Mouse (Mus musculus): ENCODE measurements around the gene Tnfrsf8. TPM values are rescaled to one million over a fixed set of nuclear protein-coding genes. Genes with fewer than 3 reads are reported as not detected.

Tnfrsf8 gene
- polyA plus RNA-seq, 1 experiment from 2014 or later = not detected

- no peak overlapping the region for H3K27ac ChIP-seq (ENCODE audit: low read depth, low read length)
- H3K4me3 ChIP-seq (ENCODE audit: low read depth, low read length) = no peak overlapping the region
- no peaks in the 10 kb centered on the region for H3K27me3 ChIP-seq (ENCODE audit: control insufficient read depth, insufficient read depth, low read length)
- H3K9me3 ChIP-seq (ENCODE audit: control insufficient read depth, low read length) = no peaks in the 10 kb centered on the region
- no peak overlapping the region for H3K9ac ChIP-seq (replicated peaks; ENCODE audit: low read depth, low read length)
- no peaks in the 10 kb centered on the region for H3K4me1 ChIP-seq (ENCODE audit: control insufficient read depth, insufficient read depth, low read length)
- H3K36me3 ChIP-seq (ENCODE audit: control insufficient read depth, insufficient read depth, low read length) = no peaks in the 10 kb centered on the region
- WGBS = 90% methylated on average over 7 of the region's 7 CpGs
- no peak overlapping the region for H3K4me2 ChIP-seq (ENCODE audit: low read depth, low read length)
- no peak for ATAC-seq (ENCODE audit: low read depth)
Measured at GRCm38 (mm10) chr4:145236027-145236426, 78.9 kb downstream of the Tnfrsf8 start.

GRCm38 (mm10) chr4:145233487-145234228 lies 81.3 kb downstream of the Tnfrsf8 start:
- WGBS = 22% methylated on average over 3 of the region's 3 CpGs

GRCm38 (mm10) chr4:145231732-145232131 lies 83.2 kb downstream of the Tnfrsf8 start:
- H3K4me2 ChIP-seq (ENCODE audit: low read depth, low read length) = no peak overlapping the region
- no peak overlapping the region for H3K9ac ChIP-seq (replicated peaks; ENCODE audit: low read depth, low read length)
- 95% methylated on average over 5 of the region's 5 CpGs for WGBS
- ATAC-seq (ENCODE audit: low read depth) = no peak
- no peaks in the 10 kb centered on the region for H3K27me3 ChIP-seq (ENCODE audit: control insufficient read depth, insufficient read depth, low read length)
- no peak overlapping the region for H3K4me3 ChIP-seq (ENCODE audit: low read depth, low read length)
- no peaks in the 10 kb centered on the region for H3K36me3 ChIP-seq (ENCODE audit: control insufficient read depth, insufficient read depth, low read length)
- H3K9me3 ChIP-seq (ENCODE audit: control insufficient read depth, low read length) = no peaks in the 10 kb centered on the region
- H3K4me1 ChIP-seq (ENCODE audit: control insufficient read depth, insufficient read depth, low read length) = no peaks in the 10 kb centered on the region
- H3K27ac ChIP-seq (ENCODE audit: low read depth, low read length) = no peak overlapping the region

More at GRCm38 (mm10) chr4:145233487-145234228, 81.3 kb downstream of the Tnfrsf8 start:
- H3K36me3 ChIP-seq (ENCODE audit: control insufficient read depth, insufficient read depth, low read length) = no peaks in the 10 kb centered on the region
- H3K9me3 ChIP-seq (ENCODE audit: control insufficient read depth, low read length) = no peaks in the 10 kb centered on the region
- no peaks in the 10 kb centered on the region for H3K27me3 ChIP-seq (ENCODE audit: control insufficient read depth, insufficient read depth, low read length)
- H3K27ac ChIP-seq (ENCODE audit: low read depth, low read length) = no peak overlapping the region
- H3K9ac ChIP-seq (replicated peaks; ENCODE audit: low read depth, low read length) = no peak overlapping the region
- ATAC-seq (ENCODE audit: low read depth) = no peak
- H3K4me3 ChIP-seq (ENCODE audit: low read depth, low read length) = no peak overlapping the region
- H3K4me1 ChIP-seq (ENCODE audit: control insufficient read depth, insufficient read depth, low read length) = no peaks in the 10 kb centered on the region
- no peak overlapping the region for H3K4me2 ChIP-seq (ENCODE audit: low read depth, low read length)

GRCm38 (mm10) chr4:145230647-145231046 lies 84.3 kb downstream of the Tnfrsf8 start:
- Histone ChIP-seq H3K9me3 (ENCODE audit: control insufficient read depth, low read length) (no peaks in the 10 kb centered on the region), H3K4me2 (ENCODE audit: low read depth, low read length) (no peak overlapping the region), H3K4me3 (ENCODE audit: low read depth, low read length) (no peak overlapping the region), H3K9ac (replicated peaks; ENCODE audit: low read depth, low read length) (no peak overlapping the region), H3K4me1 (ENCODE audit: control insufficient read depth, insufficient read depth, low read length) (no peaks in the 10 kb centered on the region), H3K36me3 (ENCODE audit: control insufficient read depth, insufficient read depth, low read length) (no peaks in the 10 kb centered on the region), H3K27me3 (ENCODE audit: control insufficient read depth, insufficient read depth, low read length) (no peaks in the 10 kb centered on the region), H3K27ac (ENCODE audit: low read depth, low read length) (no peak overlapping the region)
- 86% methylated on average over 2 of the region's 2 CpGs for WGBS
- no peak for ATAC-seq (ENCODE audit: low read depth)

GRCm38 (mm10) chr4:145229524-145230163 lies 85.3 kb downstream of the Tnfrsf8 start:
- Histone ChIP-seq H3K4me3 (ENCODE audit: low read depth, low read length) (no peak overlapping the region), H3K9ac (replicated peaks; ENCODE audit: low read depth, low read length) (no peak overlapping the region), H3K27me3 (ENCODE audit: control insufficient read depth, insufficient read depth, low read length) (no peaks in the 10 kb centered on the region), H3K27ac (ENCODE audit: low read depth, low read length) (no peak overlapping the region), H3K4me1 (ENCODE audit: control insufficient read depth, insufficient read depth, low read length) (no peaks in the 10 kb centered on the region), H3K36me3 (ENCODE audit: control insufficient read depth, insufficient read depth, low read length) (no peaks in the 10 kb centered on the region), H3K4me2 (ENCODE audit: low read depth, low read length) (no peak overlapping the region), H3K9me3 (ENCODE audit: control insufficient read depth, low read length) (no peaks in the 10 kb centered on the region)
- 89% methylated on average over 5 of the region's 5 CpGs for WGBS
- no peak for ATAC-seq (ENCODE audit: low read depth)

- no peak overlapping the region for H3K9ac ChIP-seq (replicated peaks; ENCODE audit: low read depth, low read length)
- ATAC-seq (ENCODE audit: low read depth) = no peak
- H3K36me3 ChIP-seq (ENCODE audit: control insufficient read depth, insufficient read depth, low read length) = no peaks in the 10 kb centered on the region
- H3K27me3 ChIP-seq (ENCODE audit: control insufficient read depth, insufficient read depth, low read length) = no peaks in the 10 kb centered on the region
- H3K9me3 ChIP-seq (ENCODE audit: control insufficient read depth, low read length) = no peaks in the 10 kb centered on the region
- H3K4me1 ChIP-seq (ENCODE audit: control insufficient read depth, insufficient read depth, low read length) = no peaks in the 10 kb centered on the region
- WGBS = 96% methylated on average over 6 of the region's 6 CpGs
- H3K4me3 ChIP-seq (ENCODE audit: low read depth, low read length) = no peak overlapping the region
- no peak overlapping the region for H3K27ac ChIP-seq (ENCODE audit: low read depth, low read length)
- no peak overlapping the region for H3K4me2 ChIP-seq (ENCODE audit: low read depth, low read length)
Measured at GRCm38 (mm10) chr4:145229051-145229450, 85.9 kb downstream of the Tnfrsf8 start.

- Histone ChIP-seq H3K27me3 (ENCODE audit: control insufficient read depth, insufficient read depth, low read length) (no peaks in the 10 kb centered on the region), H3K9ac (replicated peaks; ENCODE audit: low read depth, low read length) (no peak overlapping the region), H3K36me3 (ENCODE audit: control insufficient read depth, insufficient read depth, low read length) (no peaks in the 10 kb centered on the region), H3K4me1 (ENCODE audit: control insufficient read depth, insufficient read depth, low read length) (no peaks in the 10 kb centered on the region), H3K9me3 (ENCODE audit: control insufficient read depth, low read length) (no peaks in the 10 kb centered on the region), H3K4me2 (ENCODE audit: low read depth, low read length) (no peak overlapping the region), H3K27ac (ENCODE audit: low read depth, low read length) (no peak overlapping the region), H3K4me3 (ENCODE audit: low read depth, low read length) (no peak overlapping the region)
- ATAC-seq (ENCODE audit: low read depth) = no peak
- 93% methylated on average over 4 of the region's 4 CpGs for WGBS
Measured at GRCm38 (mm10) chr4:145224613-145225012, 90.4 kb downstream of the Tnfrsf8 start.

GRCm38 (mm10) chr4:145222064-145222463 lies 92.9 kb downstream of the Tnfrsf8 start:
- H3K9ac ChIP-seq (replicated peaks; ENCODE audit: low read depth, low read length) = no peak overlapping the region
- ATAC-seq (ENCODE audit: low read depth) = no peak
- H3K4me2 ChIP-seq (ENCODE audit: low read depth, low read length) = no peak overlapping the region
- H3K9me3 ChIP-seq (ENCODE audit: control insufficient read depth, low read length) = no peaks in the 10 kb centered on the region
- WGBS = 82% methylated on average over 8 of the region's 8 CpGs
- H3K27me3 ChIP-seq (ENCODE audit: control insufficient read depth, insufficient read depth, low read length) = no peaks in the 10 kb centered on the region
- no peak overlapping the region for H3K27ac ChIP-seq (ENCODE audit: low read depth, low read length)
- no peaks in the 10 kb centered on the region for H3K4me1 ChIP-seq (ENCODE audit: control insufficient read depth, insufficient read depth, low read length)
- no peaks in the 10 kb centered on the region for H3K36me3 ChIP-seq (ENCODE audit: control insufficient read depth, insufficient read depth, low read length)
- H3K4me3 ChIP-seq (ENCODE audit: low read depth, low read length) = no peak overlapping the region

GRCm38 (mm10) chr4:145221379-145221778 lies 93.6 kb downstream of the Tnfrsf8 start:
- 74% methylated on average over 2 of the region's 2 CpGs for WGBS
- no peak overlapping the region for H3K4me2 ChIP-seq (ENCODE audit: low read depth, low read length)

More at GRCm38 (mm10) chr4:145221379-145221778, 93.6 kb downstream of the Tnfrsf8 start:
- Histone ChIP-seq H3K4me3 (ENCODE audit: low read depth, low read length) (no peak overlapping the region), H3K4me1 (ENCODE audit: control insufficient read depth, insufficient read depth, low read length) (no peaks in the 10 kb centered on the region), H3K9me3 (ENCODE audit: control insufficient read depth, low read length) (no peaks in the 10 kb centered on the region), H3K27ac (ENCODE audit: low read depth, low read length) (no peak overlapping the region), H3K9ac (replicated peaks; ENCODE audit: low read depth, low read length) (no peak overlapping the region), H3K36me3 (ENCODE audit: control insufficient read depth, insufficient read depth, low read length) (no peaks in the 10 kb centered on the region), H3K27me3 (ENCODE audit: control insufficient read depth, insufficient read depth, low read length) (no peaks in the 10 kb centered on the region)
- no peak for ATAC-seq (ENCODE audit: low read depth)
